Mouse (Mus musculus) bone marrow, adult 2 months (tissue): Measurements from ENCODE around the gene Ercc1.

Source experiments
- CTCF ChIP-seq: fragments of 200-500 bp; IDR thresholded peaks from 2 replicates; pipeline ENCODE4 v1.5.1; 2011; ENCODE audit warnings: low read length, control low read depth; ENCODE audit not compliant: control insufficient read depth, insufficient read depth
- POLR2A ChIP-seq: fragments of 200-500 bp; IDR thresholded peaks from 2 replicates; pipeline ENCODE4 v1.6.1; 2011; ENCODE audit warnings: low read depth, mild to moderate bottlenecking, control low read depth, low read length, borderline replicate concordance; ENCODE audit not compliant: control insufficient read depth

DNA sequence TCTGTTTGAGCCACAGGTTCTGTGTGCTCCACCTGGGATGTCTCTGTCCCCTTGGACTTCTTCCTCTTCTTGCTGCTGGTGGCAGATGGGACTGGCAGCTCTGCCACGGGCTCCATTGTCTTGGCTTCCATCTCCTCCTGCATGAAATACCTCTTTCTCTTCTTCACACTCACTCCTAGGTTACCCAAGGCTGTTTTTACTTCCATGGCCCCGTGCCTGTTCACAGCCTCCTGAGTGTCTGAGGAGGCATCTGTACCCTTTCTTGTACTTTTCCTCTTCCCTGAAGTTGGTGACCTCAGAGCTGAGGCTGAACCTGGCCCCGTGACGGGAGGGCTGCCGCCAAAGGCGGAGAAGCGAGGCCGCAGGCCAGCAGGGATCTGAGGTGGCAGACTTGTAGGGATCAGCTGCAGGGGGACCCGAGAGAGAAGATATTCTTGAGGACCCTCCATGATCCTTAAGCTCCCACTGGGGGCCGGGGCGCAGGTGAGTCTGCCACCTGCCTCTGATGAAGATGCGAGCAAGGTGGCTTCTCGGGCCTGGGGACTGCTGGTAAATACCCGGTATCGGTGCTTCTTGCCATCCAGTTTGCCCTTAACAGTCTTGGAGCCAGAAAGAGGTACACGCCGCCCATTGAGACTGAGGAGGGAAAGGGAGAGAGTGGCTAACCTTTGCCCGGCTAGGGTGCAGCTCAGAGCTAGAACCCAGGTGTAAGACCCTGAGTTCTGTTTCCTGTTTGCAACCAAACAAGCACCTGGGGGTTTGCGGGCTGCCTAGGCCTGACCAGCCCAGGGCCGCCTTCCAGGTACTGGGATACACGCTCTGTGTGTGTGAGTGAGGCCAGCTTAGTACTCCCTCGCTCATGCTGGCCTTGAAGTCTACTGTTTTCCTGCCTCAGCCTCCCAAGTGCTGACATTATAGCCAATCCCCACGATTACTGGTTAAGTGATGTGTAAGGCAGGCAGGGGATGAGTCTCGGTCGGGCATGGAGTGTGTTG lies 13.1 kb downstream of the Ercc1 start:
- TF ChIP-seq CTCF: no peak
- TF ChIP-seq POLR2A: no peak
